Mouse (Mus musculus): ENCODE measurements around the gene Snapc2.

The Snapc2 gene

GRCm38 (mm10) chr8:4275275-4276110 lies 22.6 kb downstream of the Snapc2 start, which contains the start of gene Timm44:
Gene Timm44, minus strand, starts transcription at chr8:4275913.
- DNase-seq = peak; percentile 96

GRCm38 (mm10) chr8:4276111-4276465 lies 23.2 kb downstream of the Snapc2 start:
- DNase-seq = no peak

GRCm38 (mm10) chr8:4292738-4293137 lies 39.9 kb downstream of the Snapc2 start:
- no peak for DNase-seq

GRCm38 (mm10) chr8:4297822-4298221 lies 44.9 kb downstream of the Snapc2 start:
- DNase-seq = no peak

- DNase-seq = no peak
These were observed 51.3 kb downstream of the Snapc2 start for GRCm38 (mm10) chr8:4304124-4304547.

Data from kidney, adult 9 months (tissue).